Mouse (Mus musculus): ENCODE measurements around the gene Tmem44. TPM values are rescaled to one million over a fixed set of nuclear protein-coding genes. Genes with fewer than 3 reads are reported as not detected.
"Not testable (repeated sequence)": the region's sequence is repeated elsewhere in the genome, so short reads cannot be mapped to it uniquely, and the experiment has no call there.

Tmem44 gene
- total RNA-seq, 2 experiments from 2014 or later: 0.77 TPM; not detected in 1

DNA sequence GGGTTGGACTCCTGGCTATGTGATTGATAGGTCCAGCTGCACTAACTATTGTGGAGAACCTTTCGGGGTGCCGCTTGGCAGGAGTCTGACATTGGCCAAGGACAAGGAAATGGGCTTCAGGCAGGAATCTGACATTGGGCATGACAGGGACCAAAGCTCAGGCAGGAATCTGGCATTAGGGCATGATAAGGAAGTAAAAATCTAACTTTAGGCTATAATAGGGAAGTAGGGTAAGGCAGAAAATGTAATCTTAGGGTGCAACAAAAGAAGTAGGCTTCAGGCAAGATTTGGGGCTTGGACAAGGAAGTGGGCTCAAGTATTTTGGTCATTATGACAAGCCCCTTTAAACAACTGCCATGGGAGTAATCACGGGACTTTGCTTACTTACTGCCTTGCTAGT, 85.9 kb downstream of the Tmem44 start:
- not testable (repeated sequence) for ATAC-seq (replicated peaks; ENCODE audit: low FRiP score, poor library complexity, severe bottlenecking)

Other genes with a start within 250 kb of the Tmem44 start
- 1.0 TPM in 1 of 2 replicates, not detected in the other for gene Gp5, start 240.1 kb downstream of the Tmem44 start, total RNA-seq (2015; ENCODE audit: low replicate concordance)
- gene Gp5, start 240.1 kb downstream of the Tmem44 start, total RNA-seq (2017; ENCODE audit: low replicate concordance): 0.77 and 2.1 TPM in 2 replicates
- 46.4 and 64.9 TPM in 2 replicates for gene Atp13a3, start 144.9 kb downstream of the Tmem44 start, total RNA-seq (2015; ENCODE audit: low replicate concordance)
- gene Atp13a3, start 144.9 kb downstream of the Tmem44 start, total RNA-seq (2017; ENCODE audit: low replicate concordance): 36.7 and 38.2 TPM in 2 replicates
- gene Lsg1, start 36.8 kb upstream of the Tmem44 start, total RNA-seq (2015; ENCODE audit: low replicate concordance): 9.2 and 11.5 TPM in 2 replicates
- 18.0 and 36.7 TPM in 2 replicates for gene Lsg1, start 36.8 kb upstream of the Tmem44 start, total RNA-seq (2017; ENCODE audit: low replicate concordance)
- gene Fam43a, start 48.9 kb upstream of the Tmem44 start, total RNA-seq (2015; ENCODE audit: low replicate concordance): 0.58 and 0.63 TPM in 2 replicates
- gene Fam43a, start 48.9 kb upstream of the Tmem44 start, total RNA-seq (2017; ENCODE audit: low replicate concordance): 0.84 and 1.4 TPM in 2 replicates